Mouse (Mus musculus): Measurements from ENCODE around the gene Zfp706. TPM values are rescaled to one million over a fixed set of nuclear protein-coding genes. Genes with fewer than 3 reads are reported as not detected.

Zfp706 gene
- total and polyA plus RNA-seq, 3 experiments: 33.1 to 261 (median 64.0) TPM

GRCm38 (mm10) chr15:36984921-36985566, 22.5 kb downstream of the Zfp706 start:
- no peak for DNase-seq (ENCODE audit: low read depth, low spot score)
- no peak overlapping the region for H3K9ac ChIP-seq (ENCODE audit: control insufficient read depth, low read depth, low read length, poor library complexity, severe bottlenecking)
- no peak overlapping the region for H3K27ac ChIP-seq (ENCODE audit: control insufficient read depth, low read depth, low read length)
- no peak overlapping the region for H3K4me3 ChIP-seq (ENCODE audit: control insufficient read depth in 1 of 2, insufficient read depth in 1 of 2, low read depth in 2 of 2, low read length in 2 of 2)
- no peaks in the 10 kb centered on the region for H3K9me3 ChIP-seq (replicated peaks; ENCODE audit: insufficient read depth, low read length)
- no peaks in the 10 kb centered on the region for H3K27me3 ChIP-seq (ENCODE audit: control insufficient read depth in 1 of 2, insufficient read depth in 2 of 2, low read length in 2 of 2)
- H3K79me2 ChIP-seq (ENCODE audit: control insufficient read depth, insufficient read depth, low read length, poor library complexity): no peaks in the 10 kb centered on the region
- no peaks in the 10 kb centered on the region for H3K4me1 ChIP-seq (ENCODE audit: control insufficient read depth in 1 of 2, insufficient read depth in 2 of 2, low read length in 2 of 2)
- no peaks in the 10 kb centered on the region for H3K36me3 ChIP-seq (ENCODE audit: control insufficient read depth in 1 of 2, insufficient read depth in 2 of 2, low read length in 2 of 2)
- no peak for TF ChIP-seq JUND (IDR thresholded peaks at IDR 0.05; ENCODE audit: low read depth, low read length)

- Histone ChIP-seq H3K27me3 (ENCODE audit: control insufficient read depth in 1 of 2, insufficient read depth in 2 of 2, low read length in 2 of 2) (no peaks in the 10 kb centered on the region), H3K79me2 (ENCODE audit: control insufficient read depth, insufficient read depth, low read length, poor library complexity) (no peaks in the 10 kb centered on the region), H3K4me3 (ENCODE audit: control insufficient read depth in 1 of 2, insufficient read depth in 1 of 2, low read depth in 2 of 2, low read length in 2 of 2) (no peak overlapping the region), H3K36me3 (ENCODE audit: control insufficient read depth in 1 of 2, insufficient read depth in 2 of 2, low read length in 2 of 2) (no peaks in the 10 kb centered on the region), H3K27ac (ENCODE audit: control insufficient read depth, low read depth, low read length) (no peak overlapping the region), H3K9ac (ENCODE audit: control insufficient read depth, low read depth, low read length, poor library complexity, severe bottlenecking) (no peak overlapping the region), H3K9me3 (replicated peaks; ENCODE audit: insufficient read depth, low read length) (no peaks in the 10 kb centered on the region), H3K4me1 (ENCODE audit: control insufficient read depth in 1 of 2, insufficient read depth in 2 of 2, low read length in 2 of 2) (no peaks in the 10 kb centered on the region)
- no peak for DNase-seq (ENCODE audit: low read depth, low spot score)
- TF ChIP-seq NELFE (IDR thresholded peaks at IDR 0.05; ENCODE audit: low read depth, low read length) (no peak), NRF1 (IDR thresholded peaks at IDR 0.05; ENCODE audit: insufficient read depth, low read depth, low read length, poor library complexity, severe bottlenecking) (no peak), TCF12 (IDR thresholded peaks at IDR 0.05; ENCODE audit: low read depth, low read length) (no peak), ZNF384 (IDR thresholded peaks at IDR 0.05; ENCODE audit: low read depth, low read length) (no peak), GATA1 (IDR thresholded peaks at IDR 0.05; ENCODE audit: low read depth, low read length) (no peak), POLR2A (IDR thresholded peaks at IDR 0.05; ENCODE audit: control insufficient read depth in 1 of 2, insufficient read depth in 1 of 2, low read depth in 1 of 2, low read length in 2 of 2, poor library complexity in 1 of 2) (no peak), SIN3A (IDR thresholded peaks at IDR 0.05; ENCODE audit: low read length) (no peak), ZKSCAN1 (IDR thresholded peaks at IDR 0.05; ENCODE audit: low read depth, low read length) (no peak), BHLHE40 (IDR thresholded peaks at IDR 0.05; ENCODE audit: borderline replicate concordance, low read depth, low read length) (no peak), UBTF (IDR thresholded peaks at IDR 0.05; ENCODE audit: borderline replicate concordance, insufficient read depth, low read depth, low read length) (no peak), KAT2A (conservative IDR thresholded peaks at IDR 0.05; ENCODE audit: low read depth, low read length) (no peak), MYB (IDR thresholded peaks at IDR 0.05; ENCODE audit: low read depth, low read length) (no peak), JUND (IDR thresholded peaks at IDR 0.05; ENCODE audit: low read depth, low read length) (no peak), ETS1 (IDR thresholded peaks at IDR 0.05; ENCODE audit: low read depth, low read length) (no peak), ELF1 (IDR thresholded peaks at IDR 0.05; ENCODE audit: low read depth, low read length) (no peak), POLR2AphosphoS5 (IDR thresholded peaks at IDR 0.05; ENCODE audit: borderline replicate concordance, low read depth, low read length) (no peak), MEF2A (IDR thresholded peaks at IDR 0.05; ENCODE audit: extremely low read depth, insufficient replicate concordance, low read depth, low read length, poor library complexity, severe bottlenecking) (no peak), E2F4 (IDR thresholded peaks at IDR 0.05; ENCODE audit: borderline replicate concordance, low read depth, low read length) (no peak)
Observed at GRCm38 (mm10) chr15:36983455-36983854, 24.1 kb downstream of the Zfp706 start.

All from MEL (cell line).